In genomic region chr1:172205741-172206087, GRCm38 (mm10) we compare ENCODE assay signal across 7 mouse cellular contexts. TPM values are rescaled to one million over a fixed set of nuclear protein-coding genes. Genes with fewer than 3 reads are reported as not detected.
DNase-seq lines count a peak whose midpoint lies in the region; ATAC-seq and TF ChIP-seq lines count a peak whose summit lies in the region.

No protein-coding gene starts in this region.

- no peak for ATAC-seq in neural tube, embryonic 11.5 days (ENCODE audit: insufficient read depth, low FRiP score, low TSS enrichment)
- ATAC-seq in midbrain, postnatal 0 days (ENCODE audit: low FRiP score) = peak; percentile 32

- DNase-seq in neural tube, embryonic 11.5 days (ENCODE audit: low spot score) = no peak
- no peak for DNase-seq in neural tube, embryonic 10.5 days (ENCODE audit: extremely low spot score, low spot score)
- DNase-seq in cerebellum, postnatal 14 days = peak; percentile 56 to 63
- DNase-seq in induced T-regulatory cell, adult 2 months (ENCODE audit: low read depth) = peak; percentile 69
- DNase-seq in midbrain, postnatal 0 days (ENCODE audit: low spot score) = no peak
- DNase-seq in adrenal gland, adult 2 months = no peak
- DNase-seq in thymus, postnatal 4 days = no peak

- peak overlapping the region; percentile 80; the same call in 1 of the 2 replicates for H3K27ac ChIP-seq in neural tube, embryonic 11.5 days (ENCODE audit: low read depth, low read length)
- peak overlapping the region; percentile 99 for H3K27ac ChIP-seq in midbrain, postnatal 0 days (ENCODE audit: low read depth, low read length)

- H3K9me3 ChIP-seq in neural tube, embryonic 11.5 days (ENCODE audit: control insufficient read depth, low read length) = no peaks in the 10 kb centered on the region
- H3K9me3 ChIP-seq in midbrain, postnatal 0 days (ENCODE audit: low read length) = no peaks in the 10 kb centered on the region

- no peaks in the 10 kb centered on the region for H3K36me3 ChIP-seq in neural tube, embryonic 11.5 days (ENCODE audit: control insufficient read depth, insufficient read depth, low read length)
- H3K36me3 ChIP-seq in midbrain, postnatal 0 days (ENCODE audit: insufficient read depth, low read length) = no peaks in the 10 kb centered on the region

- peak overlapping the region; percentile 68 for H3K4me2 ChIP-seq in neural tube, embryonic 11.5 days (ENCODE audit: low read depth)
- peak overlapping the region; percentile 90 for H3K4me2 ChIP-seq in midbrain, postnatal 0 days (ENCODE audit: low read depth, low read length, poor library complexity, severe bottlenecking)

- no peak for TF ChIP-seq CTCF in midbrain, postnatal 0 days (IDR thresholded peaks at IDR 0.05)

- H3K9ac ChIP-seq in neural tube, embryonic 11.5 days (ENCODE audit: low read length) = peak overlapping the region; percentile 89
- H3K9ac ChIP-seq in midbrain, postnatal 0 days (replicated peaks; ENCODE audit: low read length, poor library complexity, severe bottlenecking) = peak overlapping the region; percentile 96

- H3K27me3 ChIP-seq in neural tube, embryonic 11.5 days (ENCODE audit: control insufficient read depth, insufficient read depth, low read length) = no peaks in the 10 kb centered on the region
- H3K27me3 ChIP-seq in midbrain, postnatal 0 days (ENCODE audit: insufficient read depth, low read length) = no peaks in the 10 kb centered on the region

- H3K4me3 ChIP-seq in neural tube, embryonic 11.5 days (ENCODE audit: low read depth, low read length) = peak overlapping the region; percentile 76
- H3K4me3 ChIP-seq in midbrain, postnatal 0 days (ENCODE audit: low read depth, low read length) = peak overlapping the region; percentile 78

- peaks cover 48% of the 10 kb centered on the region for H3K4me1 ChIP-seq in neural tube, embryonic 11.5 days (ENCODE audit: control insufficient read depth, insufficient read depth, low read length)
- peaks cover 48% of the 10 kb centered on the region for H3K4me1 ChIP-seq in midbrain, postnatal 0 days (ENCODE audit: insufficient read depth, low read length)

- 14% methylated on average over 3 of the region's 3 CpGs for WGBS in neural tube, embryonic 11.5 days
- WGBS in midbrain, postnatal 0 days = 2% methylated on average over 3 of the region's 3 CpGs

RNA-seq across cellular contexts. Expression of gene Pea15a, which starts 0.9 kb away (rescaled TPM):
- polyA plus RNA-seq in neural tube, embryonic 11.5 days (2014; fragmentation: Nextera tagmentation; extraction: Ambion mirVana) = 249 and 272 TPM in 2 replicates
- 311 and 342 TPM in 2 replicates for total RNA-seq in midbrain, postnatal 0 days (2014; rRNA removed)
- polyA plus RNA-seq in midbrain, postnatal 0 days (2015; fragmentation: Nextera tagmentation; extraction: Ambion mirVana) = 501 and 555 TPM in 2 replicates
- total RNA-seq in adrenal gland, adult 2 months (2021) = 10 to 100 TPM; 68.0 to 71.3 TPM
- polyA plus RNA-seq in adrenal gland, adult 2 months (2012; rRNA removed) = 22.1 and 24.5 TPM in 2 replicates

RNA-seq across cellular contexts. Expression of gene Casq1, which starts 14.0 kb away (rescaled TPM):
- 2.2 and 2.5 TPM in 2 replicates for polyA plus RNA-seq in neural tube, embryonic 11.5 days (2014; fragmentation: Nextera tagmentation; extraction: Ambion mirVana)
- total RNA-seq in midbrain, postnatal 0 days (2014; rRNA removed) = 0.99 TPM in 1 of 2 replicates, not detected in the other
- polyA plus RNA-seq in midbrain, postnatal 0 days (2015; fragmentation: Nextera tagmentation; extraction: Ambion mirVana) = 1.3 and 2.2 TPM in 2 replicates
- total RNA-seq in adrenal gland, adult 2 months (2021) = under 1 TPM; 0.31 to 0.46 TPM
- polyA plus RNA-seq in adrenal gland, adult 2 months (2012; rRNA removed) = 0.13 and 0.24 TPM in 2 replicates

RNA-seq across cellular contexts. Expression of gene Atp1a4, which starts 52.5 kb away (rescaled TPM):
- polyA plus RNA-seq in neural tube, embryonic 11.5 days (2014; fragmentation: Nextera tagmentation; extraction: Ambion mirVana) = not detected in 2 replicates
- total RNA-seq in midbrain, postnatal 0 days (2014; rRNA removed) = 0.05 and 0.14 TPM in 2 replicates
- polyA plus RNA-seq in midbrain, postnatal 0 days (2015; fragmentation: Nextera tagmentation; extraction: Ambion mirVana) = 0.05 TPM in 1 of 2 replicates, not detected in the other
- 1 to 10 TPM in 1 of 2 experiments, under 1 TPM in 1; 0.62 to 3.6 TPM for total RNA-seq in adrenal gland, adult 2 months (2021)
- 0.90 and 0.91 TPM in 2 replicates for polyA plus RNA-seq in adrenal gland, adult 2 months (2012; rRNA removed)

RNA-seq across cellular contexts. Expression of gene Igsf8, which starts 55.7 kb away (rescaled TPM):
- 121 and 142 TPM in 2 replicates for polyA plus RNA-seq in neural tube, embryonic 11.5 days (2014; fragmentation: Nextera tagmentation; extraction: Ambion mirVana)
- total RNA-seq in midbrain, postnatal 0 days (2014; rRNA removed) = 114 and 115 TPM in 2 replicates
- 79.6 and 88.8 TPM in 2 replicates for polyA plus RNA-seq in midbrain, postnatal 0 days (2015; fragmentation: Nextera tagmentation; extraction: Ambion mirVana)
- total RNA-seq in adrenal gland, adult 2 months (2021) = 10 to 100 TPM; 32.2 to 38.3 TPM
- polyA plus RNA-seq in adrenal gland, adult 2 months (2012; rRNA removed) = 109 and 126 TPM in 2 replicates

RNA-seq across cellular contexts. Expression of gene Dcaf8, which starts 57.8 kb away (rescaled TPM):
- 105 and 113 TPM in 2 replicates for polyA plus RNA-seq in neural tube, embryonic 11.5 days (2014; fragmentation: Nextera tagmentation; extraction: Ambion mirVana)
- total RNA-seq in midbrain, postnatal 0 days (2014; rRNA removed) = 64.6 and 72.8 TPM in 2 replicates
- polyA plus RNA-seq in midbrain, postnatal 0 days (2015; fragmentation: Nextera tagmentation; extraction: Ambion mirVana) = 66.8 and 67.6 TPM in 2 replicates
- total RNA-seq in adrenal gland, adult 2 months (2021) = 100 to 1,000 TPM; 110 to 120 TPM
- 61.1 and 64.8 TPM in 2 replicates for polyA plus RNA-seq in adrenal gland, adult 2 months (2012; rRNA removed)

Comparison
In these comparisons a context has a peak if more than half of its experiments do, and no peak if none do; other contexts are left out.
1. DNase-seq: peak in cerebellum, postnatal 14 days (2 of 2) and induced T-regulatory cell, adult 2 months (single experiment); none in neural tube, embryonic 11.5 days (single experiment), neural tube, embryonic 10.5 days (single experiment), midbrain, postnatal 0 days (single experiment), adrenal gland, adult 2 months (single experiment) and thymus, postnatal 4 days (single experiment).